Mouse (Mus musculus): ENCODE measurements around the gene Mcts1. TPM values are rescaled to one million over a fixed set of nuclear protein-coding genes. Genes with fewer than 3 reads are reported as not detected.
A peak's percentile ranks its signal among the peaks of the same experiment; 100 is the strongest.

The Mcts1 gene
- polyA plus RNA-seq, 1 experiment = 3.0 TPM

GRCm38 (mm10) chrX:38576078-38576477 lies 24.3 kb upstream of the Mcts1 start, which contains the start of gene Cul4b:
Gene Cul4b (minus strand): TSS chrX:38576196.
- Histone ChIP-seq H3K4me3 (ENCODE audit: control insufficient read depth, low read depth, low read length) (peak within 1 kb of the TSS; percentile 71), H3K4me1 (ENCODE audit: control insufficient read depth, insufficient read depth, low read length) (no peaks in the 10 kb centered on the region), H3K27ac (ENCODE audit: control insufficient read depth, insufficient read depth, low read depth, low read length) (peak within 1 kb of the TSS; percentile 42), H3K27me3 (ENCODE audit: control insufficient read depth, insufficient read depth, low read length) (no peaks in the 10 kb centered on the region), H3K36me3 (ENCODE audit: control insufficient read depth, insufficient read depth, low read length) (no peaks in the 10 kb centered on the region)
- TF ChIP-seq CTCF (IDR thresholded peaks at IDR 0.05; ENCODE audit: control insufficient read depth, insufficient read depth, insufficient replicate concordance, low read depth, low read length) = no peak
- peak; percentile 63; the same call in 1 of the 2 replicates for TF ChIP-seq POLR2A (IDR thresholded peaks at IDR 0.05; ENCODE audit: control insufficient read depth, low read depth, low read length)

GRCm38 (mm10) chrX:38581140-38581539 lies 19.2 kb upstream of the Mcts1 start:
- no peaks in the 10 kb centered on the region; the same call in 1 of the 2 replicates for H3K4me1 ChIP-seq (ENCODE audit: control insufficient read depth, insufficient read depth, low read length)
- TF ChIP-seq POLR2A (IDR thresholded peaks at IDR 0.05; ENCODE audit: control insufficient read depth, low read depth, low read length) (no peak), CTCF (IDR thresholded peaks at IDR 0.05; ENCODE audit: control insufficient read depth, insufficient read depth, insufficient replicate concordance, low read depth, low read length) (no peak)
- H3K27me3 ChIP-seq (ENCODE audit: control insufficient read depth, insufficient read depth, low read length) = no peaks in the 10 kb centered on the region
- H3K4me3 ChIP-seq (ENCODE audit: control insufficient read depth, low read depth, low read length) = no peak overlapping the region
- no peaks in the 10 kb centered on the region for H3K36me3 ChIP-seq (ENCODE audit: control insufficient read depth, insufficient read depth, low read length)
- 0 out of 2 replicates have a peak overlapping the region, but pooled peaks have one; percentile 8 for H3K27ac ChIP-seq (ENCODE audit: control insufficient read depth, insufficient read depth, low read depth, low read length)

GRCm38 (mm10) chrX:38583261-38583660 lies 17.1 kb upstream of the Mcts1 start:
- Histone ChIP-seq H3K27me3 (ENCODE audit: control insufficient read depth, insufficient read depth, low read length) (no peaks in the 10 kb centered on the region), H3K36me3 (ENCODE audit: control insufficient read depth, insufficient read depth, low read length) (no peaks in the 10 kb centered on the region), H3K4me3 (ENCODE audit: control insufficient read depth, low read depth, low read length) (no peak overlapping the region), H3K4me1 (ENCODE audit: control insufficient read depth, insufficient read depth, low read length) (no peaks in the 10 kb centered on the region; the same call in 1 of the 2 replicates), H3K27ac (ENCODE audit: control insufficient read depth, insufficient read depth, low read depth, low read length) (no peak overlapping the region)
- TF ChIP-seq CTCF (IDR thresholded peaks at IDR 0.05; ENCODE audit: control insufficient read depth, insufficient read depth, insufficient replicate concordance, low read depth, low read length) = no peak
- no peak for TF ChIP-seq POLR2A (IDR thresholded peaks at IDR 0.05; ENCODE audit: control insufficient read depth, low read depth, low read length)

GRCm38 (mm10) chrX:38589827-38590226 lies 10.6 kb upstream of the Mcts1 start:
- H3K4me3 ChIP-seq (ENCODE audit: control insufficient read depth, low read depth, low read length) = no peak overlapping the region
- TF ChIP-seq POLR2A (IDR thresholded peaks at IDR 0.05; ENCODE audit: control insufficient read depth, low read depth, low read length) (no peak), CTCF (IDR thresholded peaks at IDR 0.05; ENCODE audit: control insufficient read depth, insufficient read depth, insufficient replicate concordance, low read depth, low read length) (no peak)
- H3K4me1 ChIP-seq (ENCODE audit: control insufficient read depth, insufficient read depth, low read length) = no peaks in the 10 kb centered on the region
- H3K27ac ChIP-seq (ENCODE audit: control insufficient read depth, insufficient read depth, low read depth, low read length) = no peak overlapping the region
- H3K36me3 ChIP-seq (ENCODE audit: control insufficient read depth, insufficient read depth, low read length) = no peaks in the 10 kb centered on the region
- H3K27me3 ChIP-seq (ENCODE audit: control insufficient read depth, insufficient read depth, low read length) = no peaks in the 10 kb centered on the region

DNA sequence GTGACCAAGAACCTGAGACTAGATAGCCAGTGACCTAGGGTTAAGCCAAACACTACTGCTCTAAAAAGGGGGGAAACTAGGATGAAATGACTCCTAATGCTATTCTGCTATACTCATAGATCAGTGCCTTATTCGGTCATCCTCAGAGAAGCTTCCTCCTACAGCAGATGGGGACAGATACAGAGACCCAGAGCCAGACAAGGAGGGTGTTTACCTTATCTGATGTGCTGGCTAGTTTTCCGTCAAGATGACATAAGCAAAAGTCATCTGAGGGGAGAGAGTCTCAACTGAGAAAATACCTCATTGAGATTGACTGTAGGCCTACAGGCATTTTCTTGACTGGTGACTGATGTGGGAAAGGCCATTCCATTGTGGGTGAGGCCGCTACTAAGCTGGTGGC lies 8.6 kb upstream of the Mcts1 start:
- no peak overlapping the region for H3K4me3 ChIP-seq (ENCODE audit: control insufficient read depth, low read depth, low read length)

GRCm38 (mm10) chrX:38593180-38593889 lies 7.0 kb upstream of the Mcts1 start:
- Histone ChIP-seq H3K36me3 (ENCODE audit: control insufficient read depth, insufficient read depth, low read length) (no peaks in the 10 kb centered on the region), H3K27me3 (ENCODE audit: control insufficient read depth, insufficient read depth, low read length) (no peaks in the 10 kb centered on the region), H3K27ac (ENCODE audit: control insufficient read depth, insufficient read depth, low read depth, low read length) (no peak overlapping the region), H3K4me3 (ENCODE audit: control insufficient read depth, low read depth, low read length) (no peak overlapping the region), H3K4me1 (ENCODE audit: control insufficient read depth, insufficient read depth, low read length) (no peaks in the 10 kb centered on the region)
- TF ChIP-seq CTCF (IDR thresholded peaks at IDR 0.05; ENCODE audit: control insufficient read depth, insufficient read depth, insufficient replicate concordance, low read depth, low read length) (no peak), POLR2A (IDR thresholded peaks at IDR 0.05; ENCODE audit: control insufficient read depth, low read depth, low read length) (no peak)

More for the DNA sequence above, 8.6 kb upstream of the Mcts1 start:
- Histone ChIP-seq H3K4me1 (ENCODE audit: control insufficient read depth, insufficient read depth, low read length) (no peaks in the 10 kb centered on the region), H3K27me3 (ENCODE audit: control insufficient read depth, insufficient read depth, low read length) (no peaks in the 10 kb centered on the region), H3K27ac (ENCODE audit: control insufficient read depth, insufficient read depth, low read depth, low read length) (no peak overlapping the region), H3K36me3 (ENCODE audit: control insufficient read depth, insufficient read depth, low read length) (no peaks in the 10 kb centered on the region)
- TF ChIP-seq POLR2A (IDR thresholded peaks at IDR 0.05; ENCODE audit: control insufficient read depth, low read depth, low read length) (no peak), CTCF (IDR thresholded peaks at IDR 0.05; ENCODE audit: control insufficient read depth, insufficient read depth, insufficient replicate concordance, low read depth, low read length) (no peak)

DNA sequence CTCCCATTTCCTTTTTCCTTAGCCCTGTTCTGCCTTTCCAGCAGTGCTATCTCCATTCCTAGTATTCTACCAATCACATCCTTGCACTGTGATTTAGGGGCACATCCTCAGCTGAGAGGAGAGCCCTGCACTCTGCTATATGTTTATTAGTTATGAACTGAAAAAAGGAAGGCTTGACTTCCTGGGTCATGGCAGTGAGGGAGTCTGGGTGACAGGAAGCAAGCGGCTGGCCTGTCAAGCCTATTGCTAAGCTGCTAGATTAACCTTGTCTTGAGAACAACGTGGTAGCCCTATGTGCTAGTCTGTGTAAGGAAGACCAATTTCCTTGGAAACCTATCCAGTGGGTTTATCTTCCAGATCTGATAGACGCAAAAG lies 604 bp downstream of the Mcts1 start:
- Histone ChIP-seq H3K27ac (ENCODE audit: control insufficient read depth, insufficient read depth, low read depth, low read length) (no peak overlapping the region), H3K27me3 (ENCODE audit: control insufficient read depth, insufficient read depth, low read length) (no peaks in the 10 kb centered on the region), H3K4me3 (ENCODE audit: control insufficient read depth, low read depth, low read length) (peak overlapping the region; percentile 76), H3K4me1 (ENCODE audit: control insufficient read depth, insufficient read depth, low read length) (no peaks in the 10 kb centered on the region), H3K36me3 (ENCODE audit: control insufficient read depth, insufficient read depth, low read length) (no peaks in the 10 kb centered on the region)
- TF ChIP-seq CTCF (IDR thresholded peaks at IDR 0.05; ENCODE audit: control insufficient read depth, insufficient read depth, insufficient replicate concordance, low read depth, low read length) (no peak), POLR2A (IDR thresholded peaks at IDR 0.05; ENCODE audit: control insufficient read depth, low read depth, low read length) (no peak)

Data from testis, adult 2 months (tissue).